Mouse (Mus musculus): ENCODE measurements around the gene Zfhx3. TPM values are rescaled to one million over a fixed set of nuclear protein-coding genes. Genes with fewer than 3 reads are reported as not detected.

Zfhx3 gene
- total and polyA plus RNA-seq, 3 experiments: 0.23 to 2.5 TPM; not detected in 1

GRCm38 (mm10) chr8:108937904-108938455, 995.5 kb downstream of the Zfhx3 start:
- Histone ChIP-seq H3K4me1 (ENCODE audit: control insufficient read depth in 1 of 2, insufficient read depth in 2 of 2, low read length in 2 of 2) (peaks cover 4 to 28% of the 10 kb centered on the region in 2 experiments), H3K36me3 (ENCODE audit: control insufficient read depth in 1 of 2, insufficient read depth in 2 of 2, low read length in 2 of 2) (peaks cover 0 to 16% of the 10 kb centered on the region in 2 experiments; a peak in 2 of 4 replicates), H3K4me3 (ENCODE audit: control insufficient read depth in 1 of 2, insufficient read depth in 1 of 2, low read depth in 2 of 2, low read length in 2 of 2) (no peak overlapping the region), H3K79me2 (ENCODE audit: control insufficient read depth, insufficient read depth, low read length, poor library complexity) (no peaks in the 10 kb centered on the region; the same call in 1 of the 2 replicates), H3K27ac (ENCODE audit: control insufficient read depth, low read depth, low read length) (peak overlapping the region; percentile 92; the same call in 1 of the 2 replicates), H3K9ac (ENCODE audit: control insufficient read depth, low read depth, low read length, poor library complexity, severe bottlenecking) (no peak overlapping the region), H3K27me3 (ENCODE audit: control insufficient read depth in 1 of 2, insufficient read depth in 2 of 2, low read length in 2 of 2) (no peaks in the 10 kb centered on the region), H3K9me3 (replicated peaks; ENCODE audit: insufficient read depth, low read length) (no peaks in the 10 kb centered on the region)
- no peak for DNase-seq (ENCODE audit: low read depth, low spot score)
- TF ChIP-seq MXI1 (IDR thresholded peaks at IDR 0.05; ENCODE audit: low read depth, low read length): no peak
- no peak for TF ChIP-seq POLR2AphosphoS5 (IDR thresholded peaks at IDR 0.05; ENCODE audit: borderline replicate concordance, low read depth, low read length)
- no peak for TF ChIP-seq SIN3A (IDR thresholded peaks at IDR 0.05; ENCODE audit: low read length)
- no peak for TF ChIP-seq ZNF384 (IDR thresholded peaks at IDR 0.05; ENCODE audit: low read depth, low read length)
- TF ChIP-seq ZMIZ1 (IDR thresholded peaks at IDR 0.05; ENCODE audit: low read depth, low read length): no peak
- TF ChIP-seq RAD21 (IDR thresholded peaks at IDR 0.05; ENCODE audit: low read depth, low read length): no peak
- TF ChIP-seq KAT2A (conservative IDR thresholded peaks at IDR 0.05; ENCODE audit: low read depth, low read length): no peak
- TF ChIP-seq HCFC1 (IDR thresholded peaks at IDR 0.05; ENCODE audit: low read depth, low read length): no peak
- TF ChIP-seq ZC3H11A (IDR thresholded peaks at IDR 0.05; ENCODE audit: low read depth, low read length): no peak
- no peak for TF ChIP-seq CHD1 (IDR thresholded peaks at IDR 0.05; ENCODE audit: low read depth, low read length)
- TF ChIP-seq POLR2AphosphoS2 (IDR thresholded peaks at IDR 0.05; ENCODE audit: low read length): no peak
- no peak for TF ChIP-seq CHD2 (IDR thresholded peaks at IDR 0.05; ENCODE audit: low read length)
- TF ChIP-seq TAL1 (IDR thresholded peaks at IDR 0.05; ENCODE audit: low read length): no peak
- no peak for TF ChIP-seq SMC3 (IDR thresholded peaks at IDR 0.05; ENCODE audit: low read depth, low read length)
- no peak for TF ChIP-seq EP300 (IDR thresholded peaks at IDR 0.05; ENCODE audit: low read depth in 1 of 2, low read length in 2 of 2)
- no peak for TF ChIP-seq UBTF (IDR thresholded peaks at IDR 0.05; ENCODE audit: borderline replicate concordance, insufficient read depth, low read depth, low read length)
- TF ChIP-seq MYC (IDR thresholded peaks at IDR 0.05; ENCODE audit: low read depth, low read length): no peak
- no peak for TF ChIP-seq MAFK (IDR thresholded peaks at IDR 0.05; ENCODE audit: borderline replicate concordance, low read depth, low read length)

GRCm38 (mm10) chr8:108942686-108943085, 1000.2 kb downstream of the Zfhx3 start:
- no peak for DNase-seq (ENCODE audit: low read depth, low spot score)
- peaks cover under 1 to 16% of the 10 kb centered on the region in 2 experiments; a peak in 2 of 4 replicates for H3K4me1 ChIP-seq (ENCODE audit: control insufficient read depth in 1 of 2, insufficient read depth in 2 of 2, low read length in 2 of 2)

More at GRCm38 (mm10) chr8:108942686-108943085, 1000.2 kb downstream of the Zfhx3 start:
- no peaks in the 10 kb centered on the region for H3K27me3 ChIP-seq (ENCODE audit: control insufficient read depth in 1 of 2, insufficient read depth in 2 of 2, low read length in 2 of 2)
- H3K9ac ChIP-seq (ENCODE audit: control insufficient read depth, low read depth, low read length, poor library complexity, severe bottlenecking): no peak overlapping the region
- H3K4me3 ChIP-seq (ENCODE audit: control insufficient read depth in 1 of 2, insufficient read depth in 1 of 2, low read depth in 2 of 2, low read length in 2 of 2): no peak overlapping the region
- H3K9me3 ChIP-seq (replicated peaks; ENCODE audit: insufficient read depth, low read length): no peaks in the 10 kb centered on the region
- H3K27ac ChIP-seq (ENCODE audit: control insufficient read depth, low read depth, low read length): no peak overlapping the region
- H3K36me3 ChIP-seq (ENCODE audit: control insufficient read depth in 1 of 2, insufficient read depth in 2 of 2, low read length in 2 of 2): peaks cover 0 to under 1% of the 10 kb centered on the region in 2 experiments; a peak in 2 of 4 replicates
- no peak for TF ChIP-seq CTCF (IDR thresholded peaks at IDR 0.05 in 2 of 3, conservative IDR thresholded peaks at IDR 0.05 in 1 of 3; ENCODE audit: control insufficient read depth in 1 of 3, insufficient read depth in 1 of 3, low read depth in 2 of 3, low read length in 3 of 3, poor library complexity in 1 of 3, severe bottlenecking in 1 of 3)
- TF ChIP-seq SIN3A (IDR thresholded peaks at IDR 0.05; ENCODE audit: low read length): no peak
- no peak for TF ChIP-seq USF1 (IDR thresholded peaks at IDR 0.05; ENCODE audit: low read depth, low read length)
- no peak for TF ChIP-seq KAT2A (conservative IDR thresholded peaks at IDR 0.05; ENCODE audit: low read depth, low read length)
- no peak for TF ChIP-seq MYC (IDR thresholded peaks at IDR 0.05; ENCODE audit: low read depth, low read length)
- TF ChIP-seq GABPA (IDR thresholded peaks at IDR 0.05; ENCODE audit: low read depth, low read length): no peak
- no peak for TF ChIP-seq MAZ (IDR thresholded peaks at IDR 0.05; ENCODE audit: low read depth, low read length)
- no peak for TF ChIP-seq E2F4 (IDR thresholded peaks at IDR 0.05; ENCODE audit: borderline replicate concordance, low read depth, low read length)
- no peak for TF ChIP-seq NRF1 (IDR thresholded peaks at IDR 0.05; ENCODE audit: insufficient read depth, low read depth, low read length, poor library complexity, severe bottlenecking)
- TF ChIP-seq USF2 (IDR thresholded peaks at IDR 0.05; ENCODE audit: borderline replicate concordance in 1 of 2, insufficient read depth in 1 of 2, low read depth in 1 of 2, low read length in 2 of 2): no peak
- no peak for TF ChIP-seq MAX (IDR thresholded peaks at IDR 0.05; ENCODE audit: low read length)
- TF ChIP-seq HCFC1 (IDR thresholded peaks at IDR 0.05; ENCODE audit: low read depth, low read length): no peak
- TF ChIP-seq EP300 (IDR thresholded peaks at IDR 0.05; ENCODE audit: low read depth in 1 of 2, low read length in 2 of 2): no peak
- no peak for TF ChIP-seq POLR2AphosphoS2 (IDR thresholded peaks at IDR 0.05; ENCODE audit: low read length)
- H3K79me2 ChIP-seq (ENCODE audit: control insufficient read depth, insufficient read depth, low read length, poor library complexity): no peaks in the 10 kb centered on the region

Measured in MEL (cell line).